Mouse (Mus musculus): ENCODE data around the gene Asgr2.

DNA sequence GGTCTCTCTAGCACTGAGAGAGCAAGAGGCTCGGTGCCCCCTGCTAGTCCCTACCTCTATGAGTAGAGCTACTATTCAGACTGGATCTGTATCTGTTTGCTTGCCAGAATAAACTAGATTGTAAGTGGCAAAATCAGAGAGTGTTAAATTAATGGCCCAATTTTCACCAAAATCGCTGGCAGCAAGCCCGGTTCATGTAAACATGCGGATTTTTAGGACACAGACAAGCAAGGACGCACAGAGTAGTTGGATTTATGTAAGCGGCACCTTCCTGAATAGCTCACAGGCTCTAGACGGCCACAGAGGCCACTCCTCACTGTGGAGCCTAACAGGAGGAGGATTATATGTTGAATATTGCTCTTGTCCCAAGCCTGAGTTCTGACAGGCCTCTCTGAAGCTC, 39.3 kb upstream of the Asgr2 start:
- TF ChIP-seq CTCF (IDR thresholded peaks at IDR 0.05; ENCODE audit: control insufficient read depth, insufficient read depth, insufficient replicate concordance, low read depth, low read length) (no peak), POLR2A (IDR thresholded peaks at IDR 0.05; ENCODE audit: control insufficient read depth, low read depth, low read length) (no peak)

All from testis, adult 2 months (tissue).